Mouse (Mus musculus): ENCODE data around the gene Slit1.

The Slit1 gene

DNA sequence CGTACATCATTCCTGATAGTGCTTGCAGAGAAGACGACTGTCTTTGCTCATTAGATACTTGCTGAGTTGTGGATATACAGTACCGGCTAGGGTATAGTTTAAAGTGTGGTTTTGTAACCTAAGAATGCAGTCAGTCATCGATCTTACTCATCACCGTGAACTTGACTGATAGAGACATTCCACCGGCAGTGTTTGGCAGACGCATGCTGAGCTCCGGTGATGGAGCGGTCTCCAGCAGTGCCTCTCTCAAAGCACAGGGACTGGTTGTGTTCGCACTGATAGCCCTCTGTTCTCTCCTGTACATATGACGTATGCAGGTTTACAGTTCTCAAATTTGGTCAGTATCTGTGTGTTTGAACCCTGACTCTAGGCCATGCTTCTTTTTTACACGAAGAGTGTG, 151.7 kb downstream of the Slit1 start:
- DNase-seq (ENCODE audit: low spot score): no peak

DNA sequence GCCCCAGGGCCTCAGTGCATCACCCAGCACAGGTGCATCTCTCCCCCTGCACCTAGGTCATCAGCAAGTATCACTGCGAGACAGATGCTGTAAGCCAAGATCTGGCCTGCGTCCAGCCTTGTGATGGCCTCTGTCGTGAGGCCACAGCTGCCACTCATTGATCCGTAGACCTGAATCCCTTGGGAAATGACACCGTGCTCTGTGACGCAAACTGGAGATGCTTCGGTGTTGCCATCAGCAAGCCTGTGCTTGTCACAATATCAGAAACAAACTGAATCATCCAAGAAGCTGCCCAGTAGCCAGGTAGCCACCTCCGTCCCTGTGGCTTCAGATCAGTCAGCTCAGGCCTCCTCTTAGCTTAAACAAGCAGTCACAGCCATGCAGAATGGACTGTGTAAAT, 153.8 kb downstream of the Slit1 start:
- DNase-seq (ENCODE audit: low spot score): no peak

- DNase-seq (ENCODE audit: low spot score): no peak
These were observed 154.4 kb downstream of the Slit1 start for GRCm38 (mm10) chr19:41589026-41589425.

GRCm38 (mm10) chr19:41587431-41588222, 155.8 kb downstream of the Slit1 start:
- no peak for DNase-seq (ENCODE audit: low spot score)

GRCm38 (mm10) chr19:41586752-41587151, 156.7 kb downstream of the Slit1 start:
- no peak for DNase-seq (ENCODE audit: low spot score)

GRCm38 (mm10) chr19:41582918-41583514, 160.4 kb downstream of the Slit1 start:
- DNase-seq (ENCODE audit: low spot score): no peak

DNA sequence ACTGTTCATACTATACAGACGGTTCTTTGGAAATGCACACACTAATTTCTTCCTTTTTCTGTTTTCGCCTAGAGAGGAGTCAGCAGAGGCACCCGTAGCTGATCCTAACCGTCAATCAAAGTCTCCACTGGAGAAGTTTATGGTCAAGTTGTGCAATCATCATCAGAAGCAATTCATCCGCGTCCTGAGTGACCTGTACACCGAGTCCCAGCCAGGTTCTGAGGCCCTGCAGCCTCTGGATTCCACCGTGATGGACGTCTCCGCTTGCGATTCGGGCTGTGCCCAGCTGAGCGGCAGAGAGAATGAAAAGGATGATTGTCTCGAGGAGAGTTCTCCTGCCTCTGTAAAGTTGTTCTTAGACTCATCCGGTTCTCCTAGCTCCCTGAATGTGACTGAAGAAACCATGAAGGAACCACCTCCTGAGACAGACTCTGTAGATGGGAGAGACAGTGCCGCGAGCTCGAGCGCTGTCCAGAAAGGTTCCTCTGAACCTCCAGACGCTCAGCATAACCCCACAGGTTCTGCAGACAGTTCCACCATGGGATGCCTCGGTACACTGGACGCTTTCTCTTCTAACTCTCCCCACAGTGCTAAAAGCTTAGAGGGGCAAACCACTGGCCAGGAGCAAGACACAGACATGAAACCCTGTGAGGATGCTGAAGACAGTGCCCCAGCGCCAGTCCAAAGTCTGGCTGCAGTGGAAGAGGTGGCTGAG, 161.6 kb downstream of the Slit1 start, which contains the start of gene Gm340:
Gene Gm340 (plus strand): TSS at position 665 of the 715 bp plus-strand sequence.
- DNase-seq (ENCODE audit: low spot score): no peak

DNA sequence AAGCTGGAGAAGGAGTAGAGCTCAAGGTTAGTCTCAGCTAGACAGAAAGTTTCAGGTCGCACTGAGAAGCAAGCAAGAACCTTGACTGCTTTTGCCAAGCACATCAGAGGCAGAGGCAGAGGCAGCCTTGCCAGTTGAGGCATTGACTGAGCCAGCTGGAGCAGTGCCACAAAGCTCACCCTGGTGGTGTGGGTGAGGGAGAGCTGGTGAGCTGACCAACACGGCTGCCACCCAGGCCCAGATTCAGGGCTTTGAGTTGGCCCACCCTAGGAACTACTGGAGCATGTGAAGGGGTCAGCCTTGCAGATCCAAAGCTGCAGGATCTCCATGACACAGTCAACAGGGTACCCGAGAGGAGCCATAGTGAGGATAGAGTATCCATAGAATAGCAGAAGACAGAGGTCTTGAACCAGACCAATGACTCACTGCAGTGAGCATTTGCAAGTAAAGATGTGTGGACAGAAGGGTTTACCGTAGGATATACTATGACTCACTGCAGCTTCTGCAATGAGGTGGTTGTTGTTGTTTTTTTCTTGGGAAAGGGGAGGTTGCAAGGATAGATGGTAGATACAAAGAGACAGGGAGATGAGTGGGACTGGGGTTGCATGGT, 164.0 kb downstream of the Slit1 start:
- DNase-seq (ENCODE audit: low spot score): no peak

- DNase-seq (ENCODE audit: low spot score): no peak
These were observed 165.9 kb downstream of the Slit1 start for GRCm38 (mm10) chr19:41577576-41577975.

DNA sequence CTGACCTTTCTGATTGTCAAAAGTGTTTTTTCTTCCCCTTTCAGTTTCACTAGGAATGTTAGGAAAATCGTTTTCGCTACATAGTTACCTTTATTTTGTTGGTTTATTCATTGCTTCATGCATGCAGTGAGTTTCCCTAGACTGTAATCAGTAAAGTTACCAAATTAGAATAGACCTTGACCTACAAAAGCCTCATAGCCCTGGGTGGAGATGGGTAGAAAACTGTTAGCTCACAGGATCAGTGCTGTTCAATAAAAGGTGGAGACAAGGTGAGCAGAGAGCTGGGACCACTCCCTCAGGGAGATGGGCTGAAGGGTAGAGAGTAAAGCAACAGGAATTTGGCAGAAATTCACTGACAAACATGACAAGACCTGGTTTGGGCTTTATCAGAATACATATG, 169.8 kb downstream of the Slit1 start:
- DNase-seq (ENCODE audit: low spot score): no peak

DNA sequence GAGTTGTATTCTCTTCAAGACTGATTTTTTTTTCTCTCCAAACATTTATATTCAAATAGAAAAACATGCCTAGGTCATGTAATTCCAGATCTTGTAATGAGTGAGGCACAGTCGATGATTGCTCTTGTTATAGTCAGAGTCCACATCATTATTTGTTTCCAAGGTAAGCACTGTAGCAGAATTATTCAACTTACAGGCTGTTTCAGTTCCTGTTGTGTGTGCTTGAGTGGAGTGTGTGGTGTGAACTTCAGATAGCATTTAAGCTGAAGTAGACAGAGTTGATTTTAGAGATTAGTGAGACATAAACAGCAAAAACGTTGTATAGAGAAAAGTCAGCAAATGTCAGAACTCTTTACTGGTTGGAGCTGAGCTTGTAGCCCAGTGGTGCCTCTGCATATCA, 174.7 kb downstream of the Slit1 start:
- no peak for DNase-seq (ENCODE audit: low spot score)

DNA sequence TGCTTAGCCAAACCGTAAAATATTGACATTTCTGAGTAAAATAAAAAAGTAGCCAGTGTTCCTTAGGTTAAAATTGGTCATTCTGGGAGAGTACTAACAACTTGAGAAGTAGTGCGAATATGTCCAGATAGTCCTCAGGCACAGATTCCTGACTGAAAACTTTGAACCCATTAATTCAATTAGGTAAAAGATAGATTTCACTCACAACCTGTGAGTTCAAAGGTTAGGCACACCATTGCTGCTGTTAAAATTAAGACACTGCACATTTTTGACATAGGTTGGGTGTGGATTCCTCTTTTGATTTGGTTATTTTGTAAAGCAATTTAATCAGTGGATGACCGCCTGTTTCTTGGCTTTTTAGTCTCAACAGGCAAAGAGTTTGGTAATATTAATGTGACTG, 182.6 kb downstream of the Slit1 start:
- no peak for DNase-seq (ENCODE audit: low spot score)

GRCm38 (mm10) chr19:41558891-41559486, 184.5 kb downstream of the Slit1 start:
- no peak for DNase-seq (ENCODE audit: low spot score)

DNA sequence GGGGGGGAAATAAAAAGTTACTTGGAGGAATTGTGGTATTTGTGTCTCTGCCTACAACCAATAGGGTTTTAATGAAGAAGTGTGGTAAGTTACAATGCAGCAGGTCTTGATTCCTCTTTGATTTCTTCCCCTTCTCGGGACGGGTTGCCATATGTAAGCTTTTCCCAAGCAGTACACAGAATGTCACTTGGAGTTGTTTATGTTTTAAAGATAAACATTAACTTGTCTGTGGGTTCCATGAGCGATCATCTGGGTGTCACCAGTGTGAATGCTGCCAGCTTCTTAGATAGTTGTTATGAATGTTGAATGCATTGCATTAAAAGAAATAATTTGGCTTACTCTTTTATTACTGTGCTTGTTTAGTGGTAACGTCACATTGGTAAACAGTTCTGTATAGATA, 186.0 kb downstream of the Slit1 start:
- DNase-seq (ENCODE audit: low spot score): no peak

DNA sequence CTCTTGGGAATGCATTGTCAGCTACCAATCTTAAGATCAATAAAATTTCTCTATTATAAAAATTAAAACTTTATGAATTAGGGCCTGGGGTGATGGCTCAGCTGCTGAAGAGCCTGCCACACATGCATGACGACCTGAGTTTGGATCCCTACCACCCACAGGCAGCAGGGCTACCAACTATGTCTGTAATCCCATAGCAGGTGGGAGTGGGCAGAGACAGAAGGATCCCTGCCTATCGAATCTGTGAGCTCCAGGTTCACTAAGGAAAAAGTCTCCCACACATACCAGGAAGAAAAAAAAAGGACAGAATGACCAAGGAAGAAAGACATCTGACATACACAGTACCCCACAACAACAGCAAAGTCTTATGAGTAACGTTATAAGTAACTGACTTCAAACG, 186.5 kb downstream of the Slit1 start:
- no peak for DNase-seq (ENCODE audit: low spot score)
